Mouse (Mus musculus): ENCODE results near the gene Lrguk.

Lrguk gene

DNA sequence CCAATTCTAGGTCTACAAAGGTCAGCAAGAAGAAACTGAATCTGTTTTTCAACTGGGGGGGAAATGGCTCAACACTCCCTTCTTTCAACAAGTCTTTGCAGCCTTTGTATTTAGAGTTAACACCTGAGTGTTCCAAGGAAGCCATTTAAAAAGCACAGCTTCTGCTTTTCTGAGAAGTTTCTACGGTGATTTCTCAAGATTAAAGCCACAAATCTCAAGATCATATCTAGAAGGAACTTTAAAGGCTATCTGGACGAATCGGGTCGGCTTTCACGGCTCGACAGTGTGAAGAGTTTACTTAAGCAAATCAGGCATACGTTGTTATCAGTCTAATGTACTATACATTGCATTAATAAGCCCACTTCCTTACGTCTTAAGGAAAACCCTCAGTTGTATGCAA is 145.5 kb downstream of the Lrguk start:
- no peak for DNase-seq (ENCODE audit: low read depth, low spot score)

DNA sequence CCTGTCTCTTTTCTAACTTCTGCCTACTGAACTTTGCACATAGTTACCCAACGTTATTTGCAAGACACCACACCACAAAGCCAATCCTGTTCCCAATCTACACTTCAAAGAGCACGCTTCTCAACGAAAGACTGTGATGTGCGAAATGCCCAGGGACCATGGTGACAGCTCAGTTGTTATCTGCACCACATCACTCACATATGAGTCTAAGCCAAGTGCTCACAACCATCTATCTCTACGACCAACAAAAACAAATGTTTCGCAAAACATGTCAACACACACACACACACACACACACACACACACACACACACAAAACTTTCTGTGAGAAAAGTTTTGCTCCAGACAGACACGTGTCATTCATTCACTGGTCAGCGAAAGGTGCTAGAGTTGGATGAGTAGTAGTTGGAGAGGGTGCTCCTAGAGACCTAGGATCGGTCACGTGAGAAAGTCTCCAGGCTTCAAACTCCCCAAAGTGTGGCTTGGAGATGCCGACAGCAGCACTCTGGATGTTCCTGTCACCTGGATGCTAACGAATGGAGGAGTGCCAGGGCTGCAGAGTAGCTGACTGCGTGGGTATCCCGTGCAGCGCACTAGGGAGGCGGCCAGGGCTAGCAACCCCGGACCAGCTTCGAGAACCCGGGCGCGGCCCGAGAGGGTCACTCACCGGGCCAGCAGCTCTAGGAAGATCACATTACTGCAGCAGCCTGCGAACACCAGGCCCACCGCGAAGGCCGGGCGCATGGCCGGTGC is 147.0 kb downstream of the Lrguk start:
- DNase-seq (ENCODE audit: low read depth, low spot score), result peak; percentile 45

GRCm38 (mm10) chr6:34176864-34177247 is 147.6 kb downstream of the Lrguk start, which contains the start of gene Slc35b4:
TSS of gene Slc35b4 (minus strand) at chr6:34177111.
- peak; percentile 97 for DNase-seq (ENCODE audit: low read depth, low spot score)

- DNase-seq (ENCODE audit: low read depth, low spot score), result no peak
These were observed 149.8 kb downstream of the Lrguk start for GRCm38 (mm10) chr6:34179007-34179406.

GRCm38 (mm10) chr6:34179911-34180310 is 150.7 kb downstream of the Lrguk start:
- no peak for DNase-seq (ENCODE audit: low read depth, low spot score)

- no peak for DNase-seq (ENCODE audit: low read depth, low spot score)
These were observed 152.7 kb downstream of the Lrguk start for GRCm38 (mm10) chr6:34181961-34182360.

DNA sequence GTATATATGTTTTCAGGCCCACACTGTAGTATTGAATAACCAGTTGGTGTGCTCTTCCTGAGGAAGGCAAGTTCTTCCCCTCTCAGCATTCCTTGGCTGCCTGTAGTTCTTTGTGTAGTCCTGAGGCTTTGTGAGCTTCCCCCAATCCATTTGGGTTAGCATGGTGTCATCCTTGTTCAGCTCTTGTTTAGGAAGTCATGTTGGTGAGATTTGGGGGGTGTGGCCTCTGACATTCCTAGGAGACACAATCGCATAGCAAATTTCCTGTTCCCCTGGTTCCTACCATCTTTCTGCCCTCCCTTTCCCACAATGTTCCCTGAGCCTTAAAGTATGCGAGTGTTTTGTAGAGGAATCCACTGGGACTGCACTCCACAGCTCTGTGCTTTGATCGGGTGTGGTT is 154.1 kb downstream of the Lrguk start:
- no peak for DNase-seq (ENCODE audit: low read depth, low spot score)

All from forelimb bud, embryonic 11.5 days (tissue).